Mouse (Mus musculus) embryonic fibroblast, embryonic 13.5 days (primary cell): ENCODE measurements around the gene Cab39l. TPM values are rescaled to one million over a fixed set of nuclear protein-coding genes. Genes with fewer than 3 reads are reported as not detected.

Experiments used
- H3K27ac ChIP-seq: 2 replicates; pipeline ENCODE4 v1.5.1; 2012; ENCODE audit warnings: low read length, control low read depth, inconsistent platforms; ENCODE audit not compliant: insufficient read depth
- H3K4me1 ChIP-seq: 2 replicates; pipeline ENCODE4 v1.6.1; 2011; ENCODE audit warnings: low read length; ENCODE audit not compliant: control insufficient read depth, insufficient read depth
- H3K4me3 ChIP-seq: 2 replicates; pipeline ENCODE4 v1.5.1; 2011; ENCODE audit warnings: mild to moderate bottlenecking, control low read depth, low read length; ENCODE audit not compliant: insufficient read depth
- CTCF ChIP-seq: IDR thresholded peaks from 2 replicates; pipeline ENCODE4 v1.5.1; 2011; ENCODE audit warnings: mild to moderate bottlenecking, control low read depth, low read length, moderate library complexity, borderline replicate concordance; ENCODE audit not compliant: insufficient read depth
- POLR2A ChIP-seq: IDR thresholded peaks from 2 replicates; pipeline ENCODE4 v1.6.1; 2011; ENCODE audit warnings: low read depth, mild to moderate bottlenecking, control low read depth, low read length, moderate library complexity
- polyA plus RNA-seq: library from polyadenylated mRNA; stranded (reverse); fragments of >200 nt; gene quantifications from 2 replicates; pipeline ENCODE4 v1.2.4, GENCODE M21; 2011; ENCODE audit warnings: low read depth; ENCODE audit not compliant: missing spikeins, insufficient read length

Cab39l gene
- polyA plus RNA-seq, 1 experiment, result 32.3 TPM

DNA sequence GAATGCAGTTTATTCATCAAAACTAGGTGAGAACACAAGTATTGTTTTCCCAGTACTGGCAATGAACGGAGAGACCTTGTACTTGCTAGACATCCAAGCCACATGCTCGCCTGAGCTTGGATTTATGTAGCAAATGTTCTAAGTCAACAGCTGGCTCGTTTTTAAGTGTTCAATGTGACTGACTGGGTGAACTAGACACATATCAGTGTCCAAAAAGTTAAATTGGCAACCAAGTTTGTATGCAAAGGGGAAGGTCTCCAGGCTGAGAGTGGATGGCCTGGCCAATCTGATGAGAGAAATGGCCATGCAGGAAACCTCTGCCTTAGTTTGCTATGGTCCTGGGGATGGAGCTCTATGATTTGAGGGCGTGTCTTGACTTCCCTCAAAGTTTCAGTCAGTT is 51.6 kb downstream of the Cab39l start:
- TF ChIP-seq CTCF (no peak), POLR2A (no peak)
- no peaks in the 10 kb centered on the region for H3K4me1 ChIP-seq
- H3K27ac ChIP-seq, result no peak overlapping the region
- H3K4me3 ChIP-seq, result no peak overlapping the region

DNA sequence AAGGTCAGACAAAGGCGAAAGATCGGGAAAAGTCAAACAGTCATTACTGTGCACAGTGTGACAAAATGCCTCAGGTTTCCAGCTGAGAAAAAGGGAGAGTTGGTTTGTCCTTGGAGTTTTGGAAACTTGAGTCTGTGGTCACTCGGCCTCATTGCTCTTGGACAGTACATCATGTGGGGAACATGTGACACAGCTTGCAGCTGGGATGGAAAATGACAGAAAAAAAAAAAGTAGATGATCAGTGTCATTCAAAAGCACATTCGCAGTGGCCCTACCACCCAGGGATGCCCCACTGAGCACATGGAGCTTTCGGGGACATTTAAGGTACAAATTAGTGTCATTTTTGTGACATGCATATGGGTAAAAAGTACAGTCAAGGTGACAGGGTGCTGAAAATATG is 57.2 kb downstream of the Cab39l start:
- Histone ChIP-seq H3K27ac (no peak overlapping the region), H3K4me1 (no peaks in the 10 kb centered on the region), H3K4me3 (no peak overlapping the region)
- TF ChIP-seq CTCF, result no peak
- TF ChIP-seq POLR2A, result no peak

DNA sequence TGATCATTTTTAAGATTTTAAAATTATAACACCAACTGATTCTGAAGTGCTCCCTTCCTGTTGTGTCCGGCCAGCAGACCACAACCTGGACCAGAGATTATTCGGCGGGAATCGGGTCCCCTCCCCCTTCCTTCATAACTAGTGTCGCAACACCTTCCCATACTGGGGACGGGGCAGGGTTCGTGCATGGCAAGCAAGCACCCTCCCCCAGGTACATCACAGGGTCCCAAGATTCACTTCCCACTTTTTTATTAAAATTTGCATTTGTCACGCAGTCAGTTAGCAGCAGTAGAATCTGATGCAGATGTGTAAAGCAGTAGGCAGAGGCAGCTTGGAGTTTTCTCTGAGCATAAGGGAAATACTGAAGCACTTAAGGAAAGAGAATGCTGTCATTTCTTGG is 64.1 kb downstream of the Cab39l start:
- Histone ChIP-seq H3K4me3 (no peak overlapping the region), H3K4me1 (no peaks in the 10 kb centered on the region), H3K27ac (no peak overlapping the region)
- TF ChIP-seq CTCF (no peak), POLR2A (no peak)

DNA sequence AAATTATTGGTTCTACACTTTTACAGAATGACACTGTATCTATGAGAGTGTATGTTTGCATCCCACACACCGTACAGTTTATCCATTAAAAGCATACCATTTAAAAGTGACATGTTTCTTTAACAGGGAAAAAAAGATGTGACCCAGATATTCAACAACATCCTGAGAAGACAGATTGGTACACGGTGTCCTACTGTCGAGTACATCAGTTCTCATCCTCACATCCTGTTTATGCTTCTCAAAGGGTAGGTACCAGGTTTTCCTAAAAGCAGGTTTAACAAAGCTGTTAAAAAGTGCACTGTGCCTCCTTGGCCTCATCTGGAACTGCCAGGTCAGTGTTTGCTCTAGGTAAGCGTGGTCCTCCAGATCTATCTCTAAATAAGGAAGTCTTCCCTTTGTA is 65.4 kb downstream of the Cab39l start:
- no peak overlapping the region for H3K4me3 ChIP-seq
- H3K27ac ChIP-seq, result no peak overlapping the region
- TF ChIP-seq POLR2A, result no peak
- TF ChIP-seq CTCF, result no peak
- H3K4me1 ChIP-seq, result no peaks in the 10 kb centered on the region

DNA sequence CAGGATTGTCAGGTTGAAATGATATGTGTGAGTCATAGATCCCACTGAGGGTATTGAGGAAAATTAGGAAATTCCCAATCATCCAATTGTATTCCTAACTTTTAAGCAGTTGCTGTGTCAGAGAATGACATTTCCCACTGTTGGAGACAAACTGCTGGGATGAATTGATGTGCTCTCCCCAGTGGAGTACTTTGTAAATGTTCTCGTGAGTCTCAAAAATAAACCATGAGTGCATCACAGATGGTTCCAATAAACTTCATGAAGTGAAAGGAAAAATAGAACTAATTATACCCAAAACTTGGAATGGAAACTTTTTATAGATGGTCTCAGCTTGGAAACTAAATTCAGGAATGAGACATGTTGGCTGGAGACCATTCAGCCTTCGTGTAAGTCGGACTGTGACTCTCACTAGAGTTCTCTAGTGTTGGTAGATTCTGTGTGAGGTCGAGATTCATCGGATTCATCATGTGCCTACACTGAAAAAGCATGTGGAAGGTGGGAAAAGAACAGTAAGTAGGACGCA is 73.2 kb downstream of the Cab39l start:
- H3K4me3 ChIP-seq, result no peak overlapping the region
- no peak for TF ChIP-seq CTCF
- TF ChIP-seq POLR2A, result no peak
- H3K27ac ChIP-seq, result peak overlapping the region; percentile 80
- H3K4me1 ChIP-seq, result no peaks in the 10 kb centered on the region

DNA sequence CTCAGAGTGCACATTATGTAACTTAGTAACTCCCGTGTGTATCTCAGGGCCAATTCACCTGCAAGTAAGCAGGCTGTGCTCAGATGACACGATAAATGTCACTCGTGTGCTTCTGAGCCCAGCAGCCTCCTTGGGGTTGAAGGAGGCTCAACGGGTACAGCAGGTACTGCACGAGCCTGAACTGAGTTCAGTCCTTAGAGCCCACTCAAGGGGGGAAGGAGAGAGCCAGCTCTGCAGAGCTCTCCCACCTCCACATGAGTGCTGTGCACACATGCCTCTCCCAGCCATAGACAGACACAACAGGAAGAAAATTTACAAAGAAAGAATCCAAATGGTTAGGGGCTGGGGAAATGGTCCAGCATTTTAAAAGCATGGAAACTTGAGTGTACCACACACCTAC is 85.1 kb downstream of the Cab39l start:
- no peak for TF ChIP-seq CTCF
- no peak for TF ChIP-seq POLR2A
- H3K4me1 ChIP-seq, result no peaks in the 10 kb centered on the region
- no peak overlapping the region for H3K27ac ChIP-seq
- H3K4me3 ChIP-seq, result no peak overlapping the region

DNA sequence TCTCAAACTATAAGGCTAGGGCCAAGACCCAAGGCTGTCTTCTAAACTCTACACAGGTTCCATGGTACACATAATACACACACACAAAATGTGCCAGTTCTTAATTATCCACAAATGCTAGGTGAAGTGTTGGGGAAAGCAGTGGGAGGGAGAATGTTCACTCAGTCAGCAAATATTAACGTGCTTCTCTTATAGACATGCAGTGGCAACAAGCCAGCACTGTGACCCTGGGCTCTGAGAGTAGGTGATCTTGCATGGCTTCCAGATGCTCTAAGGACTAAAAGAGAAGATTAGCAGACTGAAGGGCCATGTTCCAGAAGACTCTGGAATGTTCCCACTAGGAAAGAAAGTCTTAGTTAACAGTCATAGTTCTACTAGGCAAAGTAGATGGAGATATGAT is 90.0 kb downstream of the Cab39l start:
- Histone ChIP-seq H3K4me1 (no peaks in the 10 kb centered on the region), H3K4me3 (no peak overlapping the region), H3K27ac (no peak overlapping the region)
- TF ChIP-seq CTCF (no peak), POLR2A (no peak)

DNA sequence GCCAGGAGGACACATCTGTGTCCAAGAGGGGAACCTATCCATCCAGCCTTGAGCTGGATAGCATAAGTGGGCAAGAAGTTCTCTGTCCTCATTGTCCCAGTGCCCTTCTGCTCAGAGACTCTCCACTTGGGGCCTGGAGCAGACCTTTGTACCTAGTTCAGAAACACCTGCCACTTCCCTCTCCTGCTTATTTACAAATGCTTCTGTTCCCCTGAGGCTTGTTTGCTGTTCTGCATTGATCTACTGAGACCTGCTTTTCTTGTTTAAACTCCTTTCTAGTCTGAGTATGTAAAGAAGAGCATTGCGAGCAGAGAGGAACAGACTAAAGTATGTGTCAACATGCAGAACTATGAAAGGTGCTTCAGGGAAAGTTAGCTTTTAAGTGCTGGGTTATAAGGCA is 92.2 kb downstream of the Cab39l start:
- Histone ChIP-seq H3K4me1 (no peaks in the 10 kb centered on the region), H3K27ac (no peak overlapping the region), H3K4me3 (no peak overlapping the region)
- TF ChIP-seq CTCF (no peak), POLR2A (no peak)

DNA sequence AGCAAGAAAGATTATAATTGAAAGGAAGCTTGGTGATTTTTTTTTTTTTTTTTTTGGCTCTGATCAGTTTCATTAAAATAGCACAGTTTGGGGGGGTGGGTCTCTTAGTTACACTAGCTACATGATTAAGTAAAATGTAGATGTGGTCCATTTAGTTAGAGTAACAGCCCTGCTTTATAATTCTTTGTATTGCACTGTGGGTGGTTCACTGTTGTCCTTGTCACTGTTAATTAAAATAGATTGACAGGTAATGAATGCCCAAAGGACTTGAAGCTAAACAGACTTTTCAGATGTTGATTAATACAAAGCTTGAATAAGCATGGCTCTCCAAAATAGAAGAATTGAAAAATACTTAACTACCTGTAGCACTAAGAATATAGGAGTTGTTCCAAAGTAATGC is 93.1 kb downstream of the Cab39l start:
- TF ChIP-seq CTCF, result no peak
- TF ChIP-seq POLR2A, result no peak
- H3K27ac ChIP-seq, result no peak overlapping the region
- H3K4me3 ChIP-seq, result no peak overlapping the region
- H3K4me1 ChIP-seq, result no peaks in the 10 kb centered on the region

DNA sequence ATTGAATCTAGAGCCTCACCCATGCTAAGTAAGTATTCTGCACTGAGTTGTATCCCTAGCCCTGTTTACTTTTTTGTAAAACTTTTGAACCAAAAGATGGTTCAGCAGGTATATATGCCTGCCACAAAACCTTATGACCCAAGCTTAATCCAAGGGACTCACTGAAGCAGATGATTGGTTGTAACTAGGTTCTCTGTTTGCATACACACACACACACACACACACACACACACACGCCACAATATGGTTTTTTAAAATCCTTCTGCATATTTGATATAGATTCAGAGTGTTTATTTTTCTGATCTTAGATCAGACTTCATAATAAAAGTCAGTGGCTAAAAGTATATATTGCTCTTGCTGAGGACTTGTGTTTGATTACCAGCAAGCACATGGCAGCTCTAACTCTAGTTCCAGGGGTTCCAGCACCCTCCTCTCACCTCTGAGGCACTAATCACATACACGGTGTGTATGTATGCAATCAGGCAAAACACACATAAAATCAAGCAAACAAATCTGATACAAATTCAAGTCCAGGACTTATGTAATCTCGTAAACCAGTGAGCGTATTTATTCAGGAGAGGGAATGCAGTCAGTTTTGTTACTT is 97.2 kb downstream of the Cab39l start:
- H3K27ac ChIP-seq, result no peak overlapping the region
- no peak overlapping the region for H3K4me3 ChIP-seq
- no peak for TF ChIP-seq CTCF
- TF ChIP-seq POLR2A, result no peak
- H3K4me1 ChIP-seq, result no peaks in the 10 kb centered on the region
